Mouse (Mus musculus) midbrain, embryonic 10.5 days (tissue): ENCODE data around the gene Lce1e. TPM values are rescaled to one million over a fixed set of nuclear protein-coding genes. Genes with fewer than 3 reads are reported as not detected.
"Not testable (repeated sequence)": the region's sequence is repeated elsewhere in the genome, so short reads cannot be mapped to it uniquely, and the experiment has no call there.

ENCODE experiments used
- DNase-seq: peaks from one replicate; pipeline ENCODE4 v3.0.0-alpha.2; 2017; ENCODE audit warnings: low spot score
- H3K27ac ChIP-seq: fragments of 300-500 bp; sonication (generic); replicated peaks from 2 replicates; pipeline ENCODE4 v1.5.1; 2016; ENCODE audit warnings: mild to moderate bottlenecking
- H3K27me3 ChIP-seq: fragments of 300-500 bp; sonication (generic); 2 replicates; pipeline ENCODE4 v1.6.1; 2016; ENCODE audit warnings: low read depth, mild to moderate bottlenecking; ENCODE audit not compliant: poor library complexity, severe bottlenecking
- H3K36me3 ChIP-seq: fragments of 300-500 bp; sonication (generic); 2 replicates; pipeline ENCODE4 v1.6.1; 2016; ENCODE audit warnings: mild to moderate bottlenecking, moderate library complexity
- H3K4me1 ChIP-seq: fragments of 300-500 bp; sonication (generic); 2 replicates; pipeline ENCODE4 v1.6.1; 2016
- H3K4me3 ChIP-seq: fragments of 300-500 bp; sonication (generic); 2 replicates; pipeline ENCODE4 v1.5.1; 2016; ENCODE audit warnings: mild to moderate bottlenecking, moderate library complexity
- H3K9me3 ChIP-seq: fragments of 300-500 bp; sonication (generic); replicated peaks from 2 replicates; pipeline ENCODE4 v1.6.1; 2016; ENCODE audit warnings: mild to moderate bottlenecking
- WGBS: fragments of 180-500 bp; shearing (Covaris S2); methylation state at CpG from one replicate; pipeline ENCODE4 v1.1.7; 2016; 5-methylcytosine and 5-hydroxymethylcytosine counted together
- polyA plus RNA-seq: library from polyadenylated mRNA; unstranded; fragments of >200 nt; fragmentation: Nextera tagmentation; extraction: Ambion mirVana; gene quantifications from 2 replicates; pipeline ENCODE4 v1.2.1, GENCODE M21; 2016

Gene Lce1e
- not detected in 2 replicates for polyA plus RNA-seq

- 81% methylated on average over 2 of the region's 2 CpGs for WGBS
- DNase-seq = no peak
- H3K27me3 ChIP-seq = no peaks in the 10 kb centered on the region
- no peak within 1 kb of the TSS for H3K4me3 ChIP-seq
- H3K9me3 ChIP-seq = no peaks in the 10 kb centered on the region
- H3K27ac ChIP-seq = no peak within 1 kb of the TSS
- no peaks in the 10 kb centered on the region for H3K36me3 ChIP-seq
- no peaks in the 10 kb centered on the region for H3K4me1 ChIP-seq
These were observed at the start of gene Lce1e for GRCm38 (mm10) chr3:92708974-92709373. Gene Lce1e, minus strand, starts transcription at chr3:92709074.

GRCm38 (mm10) chr3:92753197-92753596 lies 44.3 kb upstream of the Lce1e start:
- H3K9me3 ChIP-seq = no peaks in the 10 kb centered on the region
- DNase-seq = no peak
- 45% methylated on average over 3 of the region's 3 CpGs for WGBS

DNA sequence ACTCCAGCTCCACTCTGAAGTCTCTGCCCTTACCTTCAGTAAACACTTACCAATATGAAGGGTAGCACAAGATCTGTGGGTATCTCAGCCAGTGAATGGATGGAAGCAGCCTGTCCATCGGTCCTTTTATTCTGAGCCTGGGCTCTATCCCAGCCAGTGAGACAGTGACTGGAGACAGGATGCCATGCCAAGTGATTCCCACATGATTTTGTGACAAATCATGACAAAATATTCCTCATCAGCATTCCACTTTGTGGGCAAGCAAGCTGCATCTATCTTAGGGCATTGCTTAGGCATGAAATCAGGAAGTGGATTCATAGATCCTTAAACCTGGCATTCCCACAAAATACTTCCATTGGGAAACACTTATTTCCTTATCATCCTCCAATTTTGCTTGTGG lies 43.4 kb upstream of the Lce1e start, which contains the start of gene Lce1g:
Gene Lce1g, minus strand, starts transcription at position 101 of the 400 bp plus-strand sequence.
- Histone ChIP-seq H3K36me3 (no peaks in the 10 kb centered on the region), H3K9me3 (no peaks in the 10 kb centered on the region), H3K4me3 (no peak within 1 kb of the TSS), H3K4me1 (no peaks in the 10 kb centered on the region), H3K27ac (no peak within 1 kb of the TSS), H3K27me3 (no peaks in the 10 kb centered on the region)
- 88% methylated on average over 1 of the region's 1 CpGs for WGBS
- DNase-seq = no peak

More at GRCm38 (mm10) chr3:92753197-92753596, 44.3 kb upstream of the Lce1e start:
- Histone ChIP-seq H3K27ac (no peak overlapping the region), H3K27me3 (no peaks in the 10 kb centered on the region), H3K4me3 (no peak overlapping the region), H3K36me3 (no peaks in the 10 kb centered on the region), H3K4me1 (no peaks in the 10 kb centered on the region)

GRCm38 (mm10) chr3:92738996-92739395 lies 30.1 kb upstream of the Lce1e start, which contains the start of gene Gm38119:
Gene Gm38119, minus strand, starts transcription at chr3:92739096.
- WGBS = 88% methylated on average over 1 of the region's 1 CpGs
- no peaks in the 10 kb centered on the region for H3K9me3 ChIP-seq
- no peaks in the 10 kb centered on the region for H3K4me1 ChIP-seq
- H3K27me3 ChIP-seq = no peaks in the 10 kb centered on the region
- H3K4me3 ChIP-seq = no peak within 1 kb of the TSS
- H3K27ac ChIP-seq = no peak within 1 kb of the TSS
- DNase-seq = no peak
- no peaks in the 10 kb centered on the region for H3K36me3 ChIP-seq

DNA sequence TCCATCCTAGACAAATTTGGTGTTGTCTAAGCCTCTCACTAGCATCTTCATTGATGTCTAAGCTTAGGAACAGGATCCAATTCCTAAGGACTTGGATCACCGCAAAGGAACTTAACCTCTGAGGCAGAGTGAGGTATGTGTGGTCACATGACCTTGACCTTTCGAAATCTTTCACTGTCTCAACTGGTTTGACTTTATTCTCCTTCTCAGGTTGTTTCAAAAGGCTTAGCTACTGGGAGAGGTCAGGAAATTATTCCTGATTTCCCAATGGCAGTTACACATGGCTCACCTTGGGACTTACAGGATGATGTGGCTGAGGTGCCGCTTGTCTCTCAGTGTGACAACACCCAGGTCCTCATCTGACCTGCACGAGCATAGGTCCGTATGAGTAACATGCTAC lies 13.8 kb upstream of the Lce1e start:
- no peaks in the 10 kb centered on the region for H3K27me3 ChIP-seq
- H3K27ac ChIP-seq = no peak overlapping the region
- H3K4me1 ChIP-seq = no peaks in the 10 kb centered on the region
- H3K9me3 ChIP-seq = no peaks in the 10 kb centered on the region
- no peaks in the 10 kb centered on the region for H3K36me3 ChIP-seq
- no peak overlapping the region for H3K4me3 ChIP-seq
- no peak for DNase-seq
- 91% methylated on average over 5 of the region's 5 CpGs for WGBS

DNA sequence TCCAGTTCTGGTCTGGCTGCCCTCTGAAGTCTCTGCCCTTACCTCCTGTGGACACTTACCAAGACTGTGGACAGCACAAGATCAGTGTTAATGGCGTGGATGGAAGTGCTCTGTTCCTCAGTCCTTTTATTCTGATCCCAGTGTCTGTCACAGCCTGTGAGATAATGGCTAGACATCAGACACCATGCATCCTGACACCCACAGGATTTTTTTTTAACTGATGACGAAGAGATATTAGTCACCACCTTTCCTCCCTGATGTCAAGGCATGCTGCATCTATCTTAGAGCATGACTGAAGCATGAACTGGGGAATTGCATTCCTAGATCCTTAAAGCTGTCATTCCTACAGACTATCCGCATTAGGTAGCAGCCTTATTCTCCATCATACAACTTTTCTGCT lies 11.4 kb upstream of the Lce1e start, which contains the start of gene Lce1f:
Gene Lce1f, minus strand, starts transcription at position 101 of the 400 bp plus-strand sequence.
- no peaks in the 10 kb centered on the region for H3K4me1 ChIP-seq
- 90% methylated on average over 3 of the region's 3 CpGs for WGBS
- no peak within 1 kb of the TSS for H3K27ac ChIP-seq
- no peaks in the 10 kb centered on the region for H3K36me3 ChIP-seq
- no peak for DNase-seq
- no peaks in the 10 kb centered on the region for H3K27me3 ChIP-seq
- no peak within 1 kb of the TSS for H3K4me3 ChIP-seq
- H3K9me3 ChIP-seq = no peaks in the 10 kb centered on the region

DNA sequence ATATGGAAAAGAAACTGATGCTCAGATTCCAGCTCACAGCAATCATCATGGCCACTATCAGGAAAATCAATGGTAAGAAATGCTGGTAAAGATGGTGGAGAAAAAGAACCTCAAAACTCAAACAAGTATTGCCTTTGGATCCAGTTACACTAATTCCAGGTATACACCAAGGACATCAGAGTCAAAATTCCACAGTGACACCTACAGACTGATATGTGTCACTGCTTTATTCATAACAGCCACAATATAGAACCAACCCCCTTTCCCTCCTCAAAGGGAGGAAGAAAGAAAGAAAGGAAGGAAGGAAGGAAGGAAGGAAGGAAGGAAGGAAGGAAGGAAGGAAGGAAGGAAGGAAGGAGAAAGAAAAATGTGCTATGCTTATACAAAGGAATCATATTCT lies 6.2 kb upstream of the Lce1e start:
- Histone ChIP-seq H3K9me3 (no peaks in the 10 kb centered on the region), H3K4me3 (no peak overlapping the region), H3K27ac (no peak overlapping the region), H3K27me3 (no peaks in the 10 kb centered on the region), H3K36me3 (no peaks in the 10 kb centered on the region), H3K4me1 (no peaks in the 10 kb centered on the region)
- no peak for DNase-seq

- 28% methylated on average over 1 of the region's 1 CpGs for whole genome bisulfite sequencing
- DNase-seq = no peak
- H3K36me3 ChIP-seq = no peaks in the 10 kb centered on the region
- no peak overlapping the region for H3K4me3 ChIP-seq
- no peaks in the 10 kb centered on the region for H3K4me1 ChIP-seq
- H3K27me3 ChIP-seq = no peaks in the 10 kb centered on the region
- no peak overlapping the region for H3K27ac ChIP-seq
- no peaks in the 10 kb centered on the region for H3K9me3 ChIP-seq
These were observed 14.3 kb downstream of the Lce1e start for GRCm38 (mm10) chr3:92694613-92695012.

GRCm38 (mm10) chr3:92691688-92692087 lies 17.2 kb downstream of the Lce1e start:
- no peaks in the 10 kb centered on the region for H3K4me1 ChIP-seq
- H3K36me3 ChIP-seq = no peaks in the 10 kb centered on the region
- H3K4me3 ChIP-seq = no peak overlapping the region
- no peaks in the 10 kb centered on the region for H3K27me3 ChIP-seq
- DNase-seq = no peak
- no peak overlapping the region for H3K27ac ChIP-seq
- no peaks in the 10 kb centered on the region for H3K9me3 ChIP-seq

DNA sequence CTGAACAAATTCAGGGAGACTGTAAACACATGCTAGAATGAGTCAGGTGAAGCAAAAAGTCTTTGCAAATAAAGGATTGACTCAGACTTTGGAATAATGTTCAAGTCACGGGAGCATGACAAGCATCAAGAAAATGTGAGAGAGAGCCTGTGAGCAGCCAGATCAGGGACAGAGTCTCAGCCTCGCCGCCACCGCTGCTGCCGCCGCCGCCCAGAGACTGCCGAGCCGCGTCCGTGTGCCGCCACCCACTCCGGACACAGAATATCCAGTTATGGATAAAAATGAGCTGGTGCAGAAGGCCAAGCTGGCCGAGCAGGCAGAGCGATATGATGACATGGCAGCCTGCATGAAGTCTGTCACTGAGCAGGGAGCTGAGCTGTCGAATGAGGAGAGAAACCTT lies 19.7 kb downstream of the Lce1e start:
- not testable (repeated sequence) for H3K27me3 ChIP-seq, H3K36me3 ChIP-seq, DNase-seq, H3K9me3 ChIP-seq, H3K27ac ChIP-seq, H3K4me1 ChIP-seq, H3K4me3 ChIP-seq
- 85% methylated on average over 16 of the region's 16 CpGs for WGBS

- no peak for DNase-seq
- no peaks in the 10 kb centered on the region for H3K9me3 ChIP-seq
- no peaks in the 10 kb centered on the region for H3K4me1 ChIP-seq
- no peak within 1 kb of the TSS for H3K4me3 ChIP-seq
- no peaks in the 10 kb centered on the region for H3K36me3 ChIP-seq
- WGBS = 70% methylated on average over 2 of the region's 2 CpGs
- H3K27ac ChIP-seq = no peak within 1 kb of the TSS
- no peaks in the 10 kb centered on the region for H3K27me3 ChIP-seq
These were observed 21.8 kb downstream of the Lce1e start, which contains the start of gene Lce1d for GRCm38 (mm10) chr3:92687110-92687509. Gene Lce1d, minus strand, starts transcription at chr3:92687210.

DNA sequence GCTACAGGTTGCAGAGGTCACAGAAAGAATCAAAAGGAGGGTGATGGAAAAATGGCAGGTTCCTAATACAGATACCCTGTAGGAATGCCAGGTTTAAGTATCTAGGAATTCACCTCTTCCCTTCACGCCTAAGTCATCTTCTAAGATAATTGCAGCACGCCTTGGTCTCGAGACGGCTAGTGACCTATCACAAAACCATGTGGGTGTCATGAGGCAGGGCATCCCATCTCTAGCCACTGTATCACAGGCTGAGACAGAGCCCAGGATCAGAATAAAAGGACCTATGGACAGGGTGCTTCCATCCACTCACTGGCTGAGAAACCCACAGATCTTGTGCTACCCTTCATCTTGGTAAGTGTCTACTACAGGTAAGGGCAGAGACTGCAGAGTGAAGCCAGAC lies 29.9 kb downstream of the Lce1e start, which contains the start of gene Lce1c:
Gene Lce1c, plus strand, starts transcription at position 301 of the 400 bp plus-strand sequence.
- Histone ChIP-seq H3K9me3 (no peaks in the 10 kb centered on the region), H3K27ac (no peak within 1 kb of the TSS), H3K4me1 (no peaks in the 10 kb centered on the region), H3K4me3 (no peak within 1 kb of the TSS), H3K36me3 (no peaks in the 10 kb centered on the region), H3K27me3 (no peaks in the 10 kb centered on the region)
- WGBS = 91% methylated on average over 4 of the region's 4 CpGs
- no peak for DNase-seq

DNA sequence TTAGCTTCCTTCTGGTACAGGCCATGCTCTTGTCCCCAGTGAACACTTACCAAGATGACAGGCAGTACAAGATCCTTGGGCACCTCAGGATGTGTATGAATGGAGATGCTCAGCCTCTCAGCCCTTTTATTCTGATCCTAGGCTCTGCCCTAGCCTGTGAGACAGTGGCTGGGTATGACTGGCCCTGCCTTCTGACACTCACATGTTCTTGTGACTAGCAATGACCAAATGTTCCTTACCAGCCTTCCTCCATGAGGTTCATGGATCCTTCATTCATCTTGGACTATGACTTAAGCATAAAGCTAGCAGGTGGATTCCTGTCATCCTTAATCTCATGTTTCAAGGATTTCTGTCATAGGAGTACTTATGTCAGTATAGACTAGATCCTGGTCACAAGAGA lies 38.7 kb downstream of the Lce1e start, which contains the start of gene Lce1a2:
Gene Lce1a2, minus strand, starts transcription at position 101 of the 400 bp plus-strand sequence.
- H3K36me3 ChIP-seq = no peaks in the 10 kb centered on the region
- no peaks in the 10 kb centered on the region for H3K4me1 ChIP-seq
- no peaks in the 10 kb centered on the region for H3K27me3 ChIP-seq
- no peaks in the 10 kb centered on the region for H3K9me3 ChIP-seq
- H3K27ac ChIP-seq = no peak within 1 kb of the TSS
- no peak for DNase-seq
- no peak within 1 kb of the TSS for H3K4me3 ChIP-seq
